Mouse (Mus musculus) cerebellum, adult 2 months (tissue): ENCODE data around the gene Mvd.

ENCODE experiments used
- CTCF ChIP-seq: fragments of 200-500 bp; IDR thresholded peaks from 2 replicates; pipeline ENCODE4 v1.5.1; 2011; ENCODE audit warnings: low read depth, mild to moderate bottlenecking, control low read depth, low read length, moderate library complexity, borderline replicate concordance; ENCODE audit not compliant: insufficient read depth
- POLR2A ChIP-seq: fragments of 200-500 bp; IDR thresholded peaks from 2 replicates; pipeline ENCODE4 v1.6.1; 2011; ENCODE audit warnings: low read length, control low read depth, borderline replicate concordance; ENCODE audit not compliant: insufficient read depth

DNA sequence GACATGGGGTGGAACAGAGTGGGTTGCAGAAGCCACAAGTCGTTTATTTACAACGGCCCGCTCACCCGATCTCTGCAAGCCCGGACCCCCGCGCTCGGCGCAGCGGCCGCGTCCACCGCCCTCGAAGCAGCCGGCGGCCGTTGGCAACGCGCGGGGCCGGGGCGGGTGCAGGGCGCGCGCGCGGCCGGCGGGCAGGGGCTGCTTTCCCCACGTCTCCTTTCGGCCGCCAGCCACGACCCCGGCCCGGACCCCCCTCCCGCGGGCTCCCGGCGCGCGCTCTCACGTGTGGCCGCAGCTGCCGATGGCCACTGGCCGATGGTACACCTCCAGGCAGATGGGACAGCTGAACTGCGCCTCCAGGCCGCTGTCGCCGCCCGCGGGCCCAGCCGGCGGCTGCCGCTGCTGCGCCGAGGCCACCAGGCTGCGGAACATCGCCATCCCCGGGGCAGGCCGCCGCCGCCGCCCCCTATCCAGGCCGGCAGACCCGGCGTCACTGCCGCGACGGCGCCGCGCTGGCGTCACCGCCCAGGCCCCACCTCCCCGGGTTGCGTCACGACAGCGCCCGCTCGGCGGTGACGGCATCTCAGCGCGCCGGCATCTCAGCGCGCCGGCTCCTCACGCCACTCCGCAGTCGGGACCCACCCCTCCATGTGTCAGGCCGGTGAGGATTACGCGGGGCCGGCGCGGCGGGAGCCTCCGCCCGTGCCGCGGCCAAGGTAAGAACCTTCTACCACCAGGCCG lies 32.5 kb upstream of the Mvd start, which contains the start of the genes Rnf166 and Ctu2:
- no peak for TF ChIP-seq CTCF
- peak; percentile 61 for TF ChIP-seq POLR2A
